In the genomic region with DNA sequence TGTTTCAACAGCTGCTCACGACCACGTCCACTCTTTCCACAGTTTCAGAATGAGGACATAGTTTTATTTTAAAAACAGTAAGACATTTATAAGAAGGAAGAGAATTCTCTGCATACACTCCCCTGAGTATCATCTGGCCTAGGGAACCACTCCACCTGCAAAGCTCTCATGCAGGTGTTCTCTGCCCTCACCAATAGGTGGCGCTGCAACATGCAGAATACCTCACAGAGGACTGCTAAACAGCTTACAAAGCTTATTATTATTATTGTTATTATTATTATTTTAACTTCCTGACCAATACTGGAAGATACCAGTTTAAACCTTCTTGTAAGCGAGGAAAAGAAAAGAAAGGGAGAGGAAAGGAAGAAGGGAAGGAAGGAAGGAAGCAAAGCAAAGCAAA, we compare ENCODE assay signal across 9 mouse cellular contexts.
DNase-seq lines count a peak whose midpoint lies in the region; ATAC-seq and TF ChIP-seq lines count a peak whose summit lies in the region.
"Had no signal": no experiment of that assay in that cellular context is flagged by ENCODE, and none has a peak within 500 bp of the region (broad histone marks: within the 10 kb centered on the region; RNA-seq: fewer than 3 reads in every experiment).

No protein-coding gene starts in this region.

- peak; percentile 54 for DNase-seq in gastrocnemius, adult 18-20 months (ENCODE audit: low spot score)
- DNase-seq in gastrocnemius, postnatal 25 days = no peak
- peak; percentile 58 for DNase-seq in urinary bladder, postnatal 14 days (ENCODE audit: low spot score)
- DNase-seq in urinary bladder, postnatal 10 days (ENCODE audit: low spot score) = no peak
- DNase-seq in embryonic facial prominence, embryonic 10.5 days (ENCODE audit: low spot score) = peak; percentile 57
- peak; percentile 10 for DNase-seq in induced T-regulatory cell, adult 2 months (ENCODE audit: low read depth)
- DNase-seq in limb, embryonic 14.5 days (ENCODE audit: low spot score) = peak; percentile 51
- peak; percentile 78 for DNase-seq in retina, embryonic 14.5 days (ENCODE audit: low spot score)

- H3K4me1 ChIP-seq in embryonic facial prominence, embryonic 10.5 days = peaks cover 6% of the 10 kb centered on the region; the same call in 1 of the 2 replicates
- peaks cover 9% of the 10 kb centered on the region; the same call in 1 of the 2 replicates for H3K4me1 ChIP-seq in limb, embryonic 14.5 days (ENCODE audit: control insufficient read depth, insufficient read depth, low read length)
- H3K4me1 ChIP-seq: heart, embryonic 15.5 days had no signal

- no peaks in the 10 kb centered on the region for H3K9me3 ChIP-seq in embryonic facial prominence, embryonic 10.5 days
- no peaks in the 10 kb centered on the region for H3K9me3 ChIP-seq in limb, embryonic 14.5 days (ENCODE audit: control insufficient read depth, low read length)
- H3K9me3 ChIP-seq: heart, embryonic 15.5 days had no signal

- H3K27ac ChIP-seq in embryonic facial prominence, embryonic 10.5 days (replicated peaks) = no peak overlapping the region
- no peak overlapping the region for H3K27ac ChIP-seq in limb, embryonic 14.5 days (replicated peaks; ENCODE audit: low read depth, low read length)
- H3K27ac ChIP-seq: heart, embryonic 15.5 days had no signal

- no peak for ATAC-seq in limb, embryonic 14.5 days (ENCODE audit: low FRiP score, low read depth)

- 19% methylated on average over 4 of the region's 4 CpGs for WGBS in embryonic facial prominence, embryonic 10.5 days
- 21% methylated on average over 4 of the region's 4 CpGs for WGBS in limb, embryonic 14.5 days

- no peak overlapping the region for H3K4me3 ChIP-seq in embryonic facial prominence, embryonic 10.5 days
- no peak overlapping the region for H3K4me3 ChIP-seq in limb, embryonic 14.5 days (replicated peaks; ENCODE audit: low read length)
- H3K4me3 ChIP-seq: heart, embryonic 15.5 days had no signal

- H3K27me3 ChIP-seq in embryonic facial prominence, embryonic 10.5 days (replicated peaks; ENCODE audit: low read depth, poor library complexity, severe bottlenecking) = no peaks in the 10 kb centered on the region
- H3K27me3 ChIP-seq in limb, embryonic 14.5 days (ENCODE audit: control insufficient read depth, insufficient read depth, low read length) = no peaks in the 10 kb centered on the region
- H3K27me3 ChIP-seq: heart, embryonic 15.5 days had no signal

- no peak overlapping the region for H3K9ac ChIP-seq in limb, embryonic 14.5 days (ENCODE audit: low read depth, low read length, severe bottlenecking)
- H3K9ac ChIP-seq: heart, embryonic 15.5 days had no signal

- no peaks in the 10 kb centered on the region for H3K36me3 ChIP-seq in embryonic facial prominence, embryonic 10.5 days (replicated peaks)
- peaks cover 4% of the 10 kb centered on the region; the same call in 1 of the 2 replicates for H3K36me3 ChIP-seq in limb, embryonic 14.5 days (ENCODE audit: control insufficient read depth, insufficient read depth, low read length)
- H3K36me3 ChIP-seq: heart, embryonic 15.5 days had no signal

- H3K4me2 ChIP-seq in limb, embryonic 14.5 days (replicated peaks; ENCODE audit: low read depth, low read length, severe bottlenecking) = no peak overlapping the region
- H3K4me2 ChIP-seq: heart, embryonic 15.5 days had no signal

- no peak for TF ChIP-seq POLR2A in limb, embryonic 14.5 days (IDR thresholded peaks at IDR 0.05; ENCODE audit: borderline replicate concordance, extremely low read depth, insufficient read depth, insufficient read length)

Comparison
In these comparisons a context has a peak if more than half of its experiments do, and no peak if none do; other contexts are left out.
1. DNase-seq: peak in gastrocnemius, adult 18-20 months (single experiment), urinary bladder, postnatal 14 days (single experiment), embryonic facial prominence, embryonic 10.5 days (single experiment), induced T-regulatory cell, adult 2 months (single experiment), limb, embryonic 14.5 days (single experiment) and retina, embryonic 14.5 days (single experiment); none in gastrocnemius, postnatal 25 days (single experiment) and urinary bladder, postnatal 10 days (single experiment).